Mouse (Mus musculus): ENCODE results near the gene BC016579. TPM values are rescaled to one million over a fixed set of nuclear protein-coding genes. Genes with fewer than 3 reads are reported as not detected.

Gene BC016579
- polyA plus RNA-seq, 1 experiment: not detected

GRCm38 (mm10) chr16:45653009-45653933 lies 597 bp downstream of the BC016579 start:
- Histone ChIP-seq H3K4me1 (ENCODE audit: control insufficient read depth) (peaks cover 11% of the 10 kb centered on the region), H3K27me3 (ENCODE audit: control insufficient read depth) (peaks cover 5% of the 10 kb centered on the region), H3K4me3 (replicated peaks) (peak overlapping the region; percentile 26), H3K9me3 (ENCODE audit: control insufficient read depth, low read length) (no peaks in the 10 kb centered on the region), H3K36me3 (ENCODE audit: control insufficient read depth) (no peaks in the 10 kb centered on the region)
- TF ChIP-seq TAL1 (IDR thresholded peaks at IDR 0.05; ENCODE audit: low read length): no peak
- TF ChIP-seq GATA1 (IDR thresholded peaks at IDR 0.05; ENCODE audit: low read length): no peak

- H3K36me3 ChIP-seq (ENCODE audit: control insufficient read depth): no peaks in the 10 kb centered on the region
- H3K4me3 ChIP-seq (replicated peaks): no peak overlapping the region
- H3K27me3 ChIP-seq (ENCODE audit: control insufficient read depth): peaks cover 5% of the 10 kb centered on the region
- TF ChIP-seq TAL1 (IDR thresholded peaks at IDR 0.05; ENCODE audit: low read length) (no peak), GATA1 (IDR thresholded peaks at IDR 0.05; ENCODE audit: low read length) (no peak)
- peaks cover 6% of the 10 kb centered on the region for H3K4me1 ChIP-seq (ENCODE audit: control insufficient read depth)
- no peaks in the 10 kb centered on the region for H3K9me3 ChIP-seq (ENCODE audit: control insufficient read depth, low read length)
Measured at GRCm38 (mm10) chr16:45651497-45651896, 2.4 kb downstream of the BC016579 start.

- H3K9me3 ChIP-seq (ENCODE audit: control insufficient read depth, low read length): no peaks in the 10 kb centered on the region
- no peaks in the 10 kb centered on the region for H3K27me3 ChIP-seq (ENCODE audit: control insufficient read depth)
- H3K4me3 ChIP-seq (replicated peaks): no peak overlapping the region
- H3K4me1 ChIP-seq (ENCODE audit: control insufficient read depth): no peaks in the 10 kb centered on the region
- no peaks in the 10 kb centered on the region for H3K36me3 ChIP-seq (ENCODE audit: control insufficient read depth)
- no peak for TF ChIP-seq GATA1 (IDR thresholded peaks at IDR 0.05; ENCODE audit: low read length)
- TF ChIP-seq TAL1 (IDR thresholded peaks at IDR 0.05; ENCODE audit: low read length): no peak
Measured at GRCm38 (mm10) chr16:45644380-45644779, 9.5 kb downstream of the BC016579 start.

- no peaks in the 10 kb centered on the region for H3K4me1 ChIP-seq (ENCODE audit: control insufficient read depth)
- no peaks in the 10 kb centered on the region for H3K27me3 ChIP-seq (ENCODE audit: control insufficient read depth)
- H3K9me3 ChIP-seq (ENCODE audit: control insufficient read depth, low read length): no peaks in the 10 kb centered on the region
- TF ChIP-seq GATA1 (IDR thresholded peaks at IDR 0.05; ENCODE audit: low read length): no peak
- no peak for TF ChIP-seq TAL1 (IDR thresholded peaks at IDR 0.05; ENCODE audit: low read length)
- no peaks in the 10 kb centered on the region for H3K36me3 ChIP-seq (ENCODE audit: control insufficient read depth)
- no peak overlapping the region for H3K4me3 ChIP-seq (replicated peaks)
Measured at GRCm38 (mm10) chr16:45643944-45644343, 9.9 kb downstream of the BC016579 start.

- no peak overlapping the region for H3K4me3 ChIP-seq (replicated peaks)
- H3K4me1 ChIP-seq (ENCODE audit: control insufficient read depth): no peaks in the 10 kb centered on the region
- no peak for TF ChIP-seq GATA1 (IDR thresholded peaks at IDR 0.05; ENCODE audit: low read length)
- TF ChIP-seq TAL1 (IDR thresholded peaks at IDR 0.05; ENCODE audit: low read length): no peak
- H3K36me3 ChIP-seq (ENCODE audit: control insufficient read depth): no peaks in the 10 kb centered on the region
- no peaks in the 10 kb centered on the region for H3K27me3 ChIP-seq (ENCODE audit: control insufficient read depth)
- H3K9me3 ChIP-seq (ENCODE audit: control insufficient read depth, low read length): no peaks in the 10 kb centered on the region
Measured at GRCm38 (mm10) chr16:45641301-45641700, 12.6 kb downstream of the BC016579 start.

GRCm38 (mm10) chr16:45640070-45640762 lies 13.7 kb downstream of the BC016579 start:
- H3K27me3 ChIP-seq (ENCODE audit: control insufficient read depth): no peaks in the 10 kb centered on the region
- H3K36me3 ChIP-seq (ENCODE audit: control insufficient read depth): no peaks in the 10 kb centered on the region
- no peaks in the 10 kb centered on the region for H3K9me3 ChIP-seq (ENCODE audit: control insufficient read depth, low read length)
- H3K4me3 ChIP-seq (replicated peaks): no peak overlapping the region
- TF ChIP-seq TAL1 (IDR thresholded peaks at IDR 0.05; ENCODE audit: low read length) (no peak), GATA1 (IDR thresholded peaks at IDR 0.05; ENCODE audit: low read length) (no peak)
- H3K4me1 ChIP-seq (ENCODE audit: control insufficient read depth): no peaks in the 10 kb centered on the region

- TF ChIP-seq GATA1 (IDR thresholded peaks at IDR 0.05; ENCODE audit: low read length) (no peak), TAL1 (IDR thresholded peaks at IDR 0.05; ENCODE audit: low read length) (no peak)
Measured at GRCm38 (mm10) chr16:45635826-45636225, 18.0 kb downstream of the BC016579 start.

GRCm38 (mm10) chr16:45632420-45632819 lies 21.4 kb downstream of the BC016579 start:
- Histone ChIP-seq H3K9me3 (ENCODE audit: control insufficient read depth, low read length) (no peaks in the 10 kb centered on the region), H3K4me1 (ENCODE audit: control insufficient read depth) (no peaks in the 10 kb centered on the region), H3K4me3 (replicated peaks) (no peak overlapping the region), H3K36me3 (ENCODE audit: control insufficient read depth) (no peaks in the 10 kb centered on the region), H3K27me3 (ENCODE audit: control insufficient read depth) (no peaks in the 10 kb centered on the region)
- TF ChIP-seq GATA1 (IDR thresholded peaks at IDR 0.05; ENCODE audit: low read length): no peak
- no peak for TF ChIP-seq TAL1 (IDR thresholded peaks at IDR 0.05; ENCODE audit: low read length)

More at GRCm38 (mm10) chr16:45635826-45636225, 18.0 kb downstream of the BC016579 start:
- Histone ChIP-seq H3K9me3 (ENCODE audit: control insufficient read depth, low read length) (no peaks in the 10 kb centered on the region), H3K36me3 (ENCODE audit: control insufficient read depth) (no peaks in the 10 kb centered on the region), H3K4me1 (ENCODE audit: control insufficient read depth) (no peaks in the 10 kb centered on the region), H3K27me3 (ENCODE audit: control insufficient read depth) (no peaks in the 10 kb centered on the region), H3K4me3 (replicated peaks) (no peak overlapping the region)

- H3K9me3 ChIP-seq (ENCODE audit: control insufficient read depth, low read length): no peaks in the 10 kb centered on the region
- no peak for TF ChIP-seq TAL1 (IDR thresholded peaks at IDR 0.05; ENCODE audit: low read length)
- TF ChIP-seq GATA1 (IDR thresholded peaks at IDR 0.05; ENCODE audit: low read length): no peak
- H3K4me3 ChIP-seq (replicated peaks): no peak overlapping the region
- H3K4me1 ChIP-seq (ENCODE audit: control insufficient read depth): no peaks in the 10 kb centered on the region
- no peaks in the 10 kb centered on the region for H3K27me3 ChIP-seq (ENCODE audit: control insufficient read depth)
- H3K36me3 ChIP-seq (ENCODE audit: control insufficient read depth): no peaks in the 10 kb centered on the region
Measured at GRCm38 (mm10) chr16:45630347-45630960, 23.4 kb downstream of the BC016579 start.

Data from erythroblast, embryonic 14.5 days (primary cell).